Mouse (Mus musculus) liver, embryonic 13.5 days (tissue): ENCODE results near the gene Oas1d. TPM values are rescaled to one million over a fixed set of nuclear protein-coding genes. Genes with fewer than 3 reads are reported as not detected.

Source experiments
- ATAC-seq: fragments of 200-750 bp; cut with Nextera tagmentation; 2 replicates; pipeline ENCODE4 v1.8.0; 2017; ENCODE audit warnings: low read depth, mild to moderate bottlenecking, moderate number of reproducible peaks, moderate library complexity
- DNase-seq: peaks from one replicate; pipeline ENCODE4 v3.0.0; 2022
- H3K27ac ChIP-seq: fragments of 300-500 bp; sonication (generic); 2 replicates; pipeline ENCODE4 v1.5.1; 2015; ENCODE audit warnings: moderate library complexity, mild to moderate bottlenecking, inconsistent platforms
- H3K27me3 ChIP-seq: fragments of 300-500 bp; sonication (generic); 2 replicates; pipeline ENCODE4 v1.6.1; 2015; ENCODE audit warnings: mild to moderate bottlenecking, inconsistent platforms
- H3K36me3 ChIP-seq: fragments of 300-500 bp; sonication (generic); 2 replicates; pipeline ENCODE4 v1.6.1; 2015; ENCODE audit warnings: mild to moderate bottlenecking, inconsistent platforms
- H3K4me1 ChIP-seq: fragments of 300-500 bp; sonication (generic); replicated peaks from 2 replicates; pipeline ENCODE4 v1.6.1; 2015; ENCODE audit warnings: inconsistent platforms
- H3K4me2 ChIP-seq: fragments of 300-500 bp; sonication (generic); 2 replicates; pipeline ENCODE4 v1.6.1; 2015; ENCODE audit warnings: inconsistent platforms, mild to moderate bottlenecking, moderate library complexity
- H3K4me3 ChIP-seq: fragments of 300-500 bp; sonication (generic); replicated peaks from 2 replicates; pipeline ENCODE4 v1.5.1; 2015; ENCODE audit warnings: mild to moderate bottlenecking, inconsistent platforms
- H3K9ac ChIP-seq: fragments of 300-500 bp; sonication (generic); 2 replicates; pipeline ENCODE4 v1.6.1; 2015; ENCODE audit warnings: mild to moderate bottlenecking, inconsistent platforms
- H3K9me3 ChIP-seq: fragments of 300-500 bp; sonication (generic); replicated peaks from 2 replicates; pipeline ENCODE4 v1.6.1; 2016; ENCODE audit warnings: inconsistent platforms
- WGBS: fragments of 180-500 bp; shearing (Covaris S2); methylation state at CpG from one replicate; pipeline ENCODE4 v1.1.7; 2015; ENCODE audit not compliant: insufficient replicate concordance; 5-methylcytosine and 5-hydroxymethylcytosine counted together
- polyA plus RNA-seq: library from polyadenylated mRNA; unstranded; fragments of >200 nt; fragmentation: Nextera tagmentation; extraction: Ambion mirVana; gene quantifications from 2 replicates; pipeline ENCODE4 v1.2.1, GENCODE M21; 2015

Gene Oas1d
- polyA plus RNA-seq, 1 experiment from 2014 or later: not detected

- Histone ChIP-seq H3K4me3 (no peak overlapping the region), H3K27me3 (no peaks in the 10 kb centered on the region), H3K9me3 (no peaks in the 10 kb centered on the region), H3K9ac (no peak overlapping the region), H3K4me1 (no peaks in the 10 kb centered on the region), H3K4me2 (no peak overlapping the region), H3K36me3 (no peaks in the 10 kb centered on the region), H3K27ac (no peak overlapping the region)
- DNase-seq: no peak
- no peak for ATAC-seq
- 58% methylated on average over 10 of the region's 10 CpGs for WGBS
Observed at GRCm38 (mm10) chr5:120942076-120942475, 27.7 kb downstream of the Oas1d start.

DNA sequence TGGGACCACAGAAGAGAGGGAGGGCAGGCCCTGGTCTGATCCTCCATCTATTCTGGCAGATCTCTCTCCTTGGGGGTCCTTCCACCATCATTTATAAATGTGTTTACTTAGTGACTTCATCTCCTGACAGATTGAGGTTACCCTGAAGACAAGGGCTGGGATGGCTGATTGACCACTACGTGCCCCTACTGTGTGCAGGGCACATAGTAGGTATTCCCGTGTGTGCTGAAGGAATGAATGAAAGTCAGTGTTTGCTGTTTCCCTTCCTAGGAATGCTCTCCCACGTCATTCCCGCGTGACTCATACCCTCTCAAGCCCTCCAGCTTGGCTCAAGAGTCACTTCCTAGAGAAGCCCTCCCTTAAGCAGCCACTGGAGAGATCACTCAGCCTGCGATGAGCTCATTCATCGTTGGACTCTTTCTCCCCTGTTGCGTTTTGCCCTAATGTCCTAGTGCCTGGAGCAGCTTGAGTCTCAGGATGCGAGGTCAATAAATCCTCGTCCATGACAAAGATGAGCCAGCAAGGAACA, 38.0 kb downstream of the Oas1d start:
- H3K4me2 ChIP-seq: no peak overlapping the region
- H3K4me3 ChIP-seq: no peak overlapping the region
- WGBS: 50% methylated on average over 10 of the region's 10 CpGs
- no peak overlapping the region for H3K9ac ChIP-seq
- H3K27me3 ChIP-seq: no peaks in the 10 kb centered on the region
- ATAC-seq (no peak), DNase-seq (no peak)
- no peaks in the 10 kb centered on the region for H3K4me1 ChIP-seq
- H3K27ac ChIP-seq: no peak overlapping the region
- H3K9me3 ChIP-seq: no peaks in the 10 kb centered on the region
- no peaks in the 10 kb centered on the region for H3K36me3 ChIP-seq

DNA sequence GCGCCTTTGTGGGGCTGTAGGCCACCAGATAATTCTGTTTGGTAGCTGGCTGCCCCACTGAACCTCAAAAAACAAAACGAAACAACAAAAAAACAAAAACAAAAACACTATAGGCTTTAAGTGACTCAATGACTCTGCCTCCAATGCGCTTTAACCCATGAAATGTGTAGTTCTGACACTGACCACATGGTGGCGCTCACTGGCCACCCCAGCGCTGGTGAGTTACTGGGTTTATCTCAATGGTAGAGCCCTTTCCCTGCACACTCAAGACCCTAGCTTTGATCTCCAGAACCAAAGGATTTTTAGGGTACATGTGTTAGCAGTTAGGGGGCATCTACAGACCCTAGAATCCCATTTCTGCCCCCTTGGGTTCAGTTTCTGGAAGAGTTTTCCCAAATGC, 39.6 kb downstream of the Oas1d start:
- WGBS: 15% methylated on average over 5 of the region's 5 CpGs
- H3K4me3 ChIP-seq: no peak overlapping the region
- peak; percentile 8 for DNase-seq

GRCm38 (mm10) chr5:120961004-120961403, 46.7 kb downstream of the Oas1d start:
- Histone ChIP-seq H3K27ac (no peak overlapping the region), H3K4me3 (no peak overlapping the region), H3K4me1 (no peaks in the 10 kb centered on the region), H3K36me3 (no peaks in the 10 kb centered on the region), H3K9me3 (no peaks in the 10 kb centered on the region), H3K9ac (no peak overlapping the region), H3K4me2 (no peak overlapping the region), H3K27me3 (no peaks in the 10 kb centered on the region)
- no peak for DNase-seq
- no peak for ATAC-seq
- 34% methylated on average over 4 of the region's 4 CpGs for WGBS

More for the DNA sequence above, 39.6 kb downstream of the Oas1d start:
- H3K4me1 ChIP-seq: no peaks in the 10 kb centered on the region
- no peaks in the 10 kb centered on the region for H3K36me3 ChIP-seq
- no peaks in the 10 kb centered on the region for H3K9me3 ChIP-seq
- no peak overlapping the region for H3K4me2 ChIP-seq
- no peak for ATAC-seq
- no peaks in the 10 kb centered on the region for H3K27me3 ChIP-seq
- no peak overlapping the region for H3K9ac ChIP-seq
- no peak overlapping the region for H3K27ac ChIP-seq

DNA sequence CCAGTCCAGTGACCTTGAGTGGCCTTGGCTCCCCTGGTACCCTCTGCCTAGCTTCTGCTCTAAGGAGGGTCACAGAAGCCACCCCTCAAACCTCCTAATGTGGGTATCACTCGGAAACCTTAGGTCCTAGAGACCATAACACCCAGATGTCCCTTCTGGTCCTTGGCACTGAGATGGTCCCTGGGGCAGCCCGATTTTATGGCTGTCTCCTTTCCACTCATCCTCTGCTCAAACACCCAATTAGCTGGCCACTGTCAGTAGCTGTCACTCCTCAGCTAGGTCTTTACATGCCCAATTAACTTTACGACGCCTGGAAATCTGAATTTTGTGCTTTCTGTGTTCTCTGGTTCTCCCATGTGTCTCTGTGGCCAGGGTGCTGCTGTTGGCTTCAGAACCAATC, 51.8 kb downstream of the Oas1d start:
- DNase-seq (no peak), ATAC-seq (no peak)
- no peak overlapping the region for H3K4me3 ChIP-seq
- H3K9me3 ChIP-seq: no peaks in the 10 kb centered on the region
- H3K4me1 ChIP-seq: no peaks in the 10 kb centered on the region
- no peak overlapping the region for H3K9ac ChIP-seq
- WGBS: 59% methylated on average over 4 of the region's 4 CpGs
- no peaks in the 10 kb centered on the region for H3K36me3 ChIP-seq
- no peak overlapping the region for H3K4me2 ChIP-seq
- no peak overlapping the region for H3K27ac ChIP-seq
- H3K27me3 ChIP-seq: no peaks in the 10 kb centered on the region

DNA sequence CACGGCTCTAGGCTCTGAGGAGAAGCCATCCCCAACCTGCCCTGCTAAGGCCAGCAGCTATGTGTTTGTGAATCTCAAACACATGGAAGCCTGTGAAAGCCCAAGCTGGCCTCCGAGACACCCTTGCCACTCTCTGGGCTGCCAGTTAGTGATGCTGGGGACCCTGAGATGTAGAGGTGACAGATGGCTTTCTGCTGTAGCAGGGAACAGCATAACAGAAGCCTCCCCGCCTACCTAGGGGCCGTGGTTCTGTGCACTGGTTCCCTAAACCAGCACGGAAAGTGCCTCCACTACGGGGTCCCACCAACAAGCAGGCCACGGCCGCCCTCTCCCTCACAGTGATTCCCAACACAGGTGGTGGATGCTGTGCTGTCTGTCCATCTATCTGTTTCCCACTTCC, 52.6 kb downstream of the Oas1d start:
- no peak for ATAC-seq
- H3K4me1 ChIP-seq: no peaks in the 10 kb centered on the region
- H3K36me3 ChIP-seq: no peaks in the 10 kb centered on the region

DNA sequence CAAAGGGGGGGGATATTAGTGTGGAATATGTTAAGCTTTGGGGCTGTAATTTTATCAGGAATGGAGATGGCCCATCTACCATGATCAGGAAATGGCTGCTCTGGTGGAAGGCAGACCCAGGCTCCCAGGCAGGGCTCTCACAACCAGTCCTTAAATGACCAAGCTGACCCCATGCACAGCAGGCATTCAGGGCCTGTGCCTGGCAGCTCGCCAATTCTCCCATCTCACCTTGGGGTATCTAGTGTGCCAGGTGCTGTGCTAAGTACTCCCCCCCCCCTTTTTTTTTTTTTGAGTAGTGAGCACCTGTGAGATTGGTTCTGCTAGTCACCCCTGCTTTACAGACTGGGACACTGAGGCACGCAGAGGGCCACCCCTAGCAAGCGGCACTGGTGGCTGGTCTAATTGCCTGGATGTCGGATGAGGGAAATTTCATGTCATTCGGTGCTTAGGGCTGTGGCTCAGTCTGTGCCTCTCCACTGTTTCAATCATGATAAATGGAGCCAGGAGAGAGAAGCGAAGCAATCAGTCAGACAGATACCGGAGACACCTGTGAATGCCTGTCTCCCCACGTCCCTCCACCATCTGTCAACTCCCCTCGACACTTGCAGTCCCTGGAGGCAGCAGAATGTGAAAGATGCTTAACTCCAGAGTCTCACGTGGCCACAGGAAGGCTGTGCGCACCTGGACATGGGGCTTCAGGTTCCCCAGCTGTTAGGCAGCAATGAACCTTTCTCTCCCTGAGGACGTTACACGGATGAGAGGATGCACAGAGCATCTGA, 53.2 kb downstream of the Oas1d start:
- H3K27ac ChIP-seq: no peak overlapping the region
- no peak overlapping the region for H3K4me2 ChIP-seq
- H3K27me3 ChIP-seq: no peaks in the 10 kb centered on the region
- H3K9me3 ChIP-seq: no peaks in the 10 kb centered on the region
- WGBS: 63% methylated on average over 13 of the region's 13 CpGs
- H3K9ac ChIP-seq: no peak overlapping the region
- DNase-seq (no peak), ATAC-seq (no peak)
- no peak overlapping the region for H3K4me3 ChIP-seq
- H3K4me1 ChIP-seq: no peaks in the 10 kb centered on the region
- no peaks in the 10 kb centered on the region for H3K36me3 ChIP-seq

More for the DNA sequence above, 52.6 kb downstream of the Oas1d start:
- H3K9me3 ChIP-seq: no peaks in the 10 kb centered on the region
- no peak overlapping the region for H3K27ac ChIP-seq
- H3K9ac ChIP-seq: no peak overlapping the region
- WGBS: 58% methylated on average over 8 of the region's 8 CpGs
- no peaks in the 10 kb centered on the region for H3K27me3 ChIP-seq
- no peak for DNase-seq
- H3K4me3 ChIP-seq: no peak overlapping the region
- H3K4me2 ChIP-seq: no peak overlapping the region

- Histone ChIP-seq H3K27ac (no peak overlapping the region), H3K9ac (no peak overlapping the region), H3K27me3 (no peaks in the 10 kb centered on the region), H3K36me3 (no peaks in the 10 kb centered on the region), H3K4me3 (no peak overlapping the region), H3K9me3 (no peaks in the 10 kb centered on the region), H3K4me1 (no peaks in the 10 kb centered on the region), H3K4me2 (no peak overlapping the region)
- DNase-seq (no peak), ATAC-seq (no peak)
- WGBS: 51% methylated on average over 4 of the region's 4 CpGs
Observed at GRCm38 (mm10) chr5:120968134-120968532, 53.8 kb downstream of the Oas1d start.

- no peaks in the 10 kb centered on the region for H3K27me3 ChIP-seq
- DNase-seq: no peak
- no peaks in the 10 kb centered on the region for H3K4me1 ChIP-seq
- H3K27ac ChIP-seq: no peak overlapping the region
- ATAC-seq: no peak
- no peak overlapping the region for H3K4me3 ChIP-seq
- H3K36me3 ChIP-seq: no peaks in the 10 kb centered on the region
- H3K9me3 ChIP-seq: no peaks in the 10 kb centered on the region
- 86% methylated on average over 8 of the region's 8 CpGs for WGBS
- H3K4me2 ChIP-seq: no peak overlapping the region
- H3K9ac ChIP-seq: no peak overlapping the region
Observed at GRCm38 (mm10) chr5:120968799-120969198, 54.5 kb downstream of the Oas1d start.

- Histone ChIP-seq H3K9me3 (no peaks in the 10 kb centered on the region), H3K27me3 (no peaks in the 10 kb centered on the region), H3K27ac (no peak overlapping the region), H3K36me3 (no peaks in the 10 kb centered on the region), H3K4me1 (no peaks in the 10 kb centered on the region), H3K4me2 (no peak overlapping the region), H3K4me3 (no peak overlapping the region), H3K9ac (no peak overlapping the region)
- 48% methylated on average over 4 of the region's 4 CpGs for WGBS
- no peak for DNase-seq
- ATAC-seq: no peak
Observed at GRCm38 (mm10) chr5:120969703-120970102, 55.4 kb downstream of the Oas1d start.
